Mouse (Mus musculus): ENCODE measurements around the gene Cant1.

The Cant1 gene

DNA sequence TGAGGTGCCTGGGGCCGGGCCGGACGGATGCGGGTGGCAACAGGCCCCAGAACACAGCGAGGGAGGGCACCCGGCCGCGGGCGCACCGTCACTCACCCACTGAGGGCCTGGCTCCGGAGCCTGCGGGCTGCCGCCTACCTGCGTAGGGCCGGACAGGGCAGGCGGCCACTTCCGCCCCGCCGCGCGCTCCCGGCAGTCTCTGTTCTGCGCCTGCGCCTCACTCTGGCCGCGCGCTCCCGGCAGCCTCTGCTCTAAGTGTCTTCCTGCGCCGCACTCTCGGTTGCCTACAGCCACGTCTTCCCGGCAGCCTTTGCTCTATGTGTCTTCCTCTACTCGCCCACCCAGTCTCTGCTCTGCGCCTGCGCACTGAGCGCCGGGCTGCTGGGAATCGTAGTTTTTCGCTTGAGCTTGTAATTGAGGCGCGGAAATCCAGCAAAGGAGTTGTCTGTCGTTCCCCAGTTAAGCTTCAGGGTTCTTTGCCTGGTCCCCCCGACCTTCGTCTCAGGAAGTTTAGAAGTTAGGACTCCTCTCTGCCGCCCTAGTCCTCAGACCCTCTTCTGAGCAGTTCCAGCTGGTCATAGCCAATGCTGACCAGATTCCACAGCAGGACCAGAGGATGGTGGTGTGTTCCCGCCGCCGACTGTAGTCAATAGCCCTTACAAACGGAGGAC, at the start of gene Cant1:
TSS of gene Cant1 (minus strand) at position 253 of the 671 bp plus-strand sequence.
- peak; percentile 98 for DNase-seq (ENCODE audit: low read depth, low spot score)

DNA sequence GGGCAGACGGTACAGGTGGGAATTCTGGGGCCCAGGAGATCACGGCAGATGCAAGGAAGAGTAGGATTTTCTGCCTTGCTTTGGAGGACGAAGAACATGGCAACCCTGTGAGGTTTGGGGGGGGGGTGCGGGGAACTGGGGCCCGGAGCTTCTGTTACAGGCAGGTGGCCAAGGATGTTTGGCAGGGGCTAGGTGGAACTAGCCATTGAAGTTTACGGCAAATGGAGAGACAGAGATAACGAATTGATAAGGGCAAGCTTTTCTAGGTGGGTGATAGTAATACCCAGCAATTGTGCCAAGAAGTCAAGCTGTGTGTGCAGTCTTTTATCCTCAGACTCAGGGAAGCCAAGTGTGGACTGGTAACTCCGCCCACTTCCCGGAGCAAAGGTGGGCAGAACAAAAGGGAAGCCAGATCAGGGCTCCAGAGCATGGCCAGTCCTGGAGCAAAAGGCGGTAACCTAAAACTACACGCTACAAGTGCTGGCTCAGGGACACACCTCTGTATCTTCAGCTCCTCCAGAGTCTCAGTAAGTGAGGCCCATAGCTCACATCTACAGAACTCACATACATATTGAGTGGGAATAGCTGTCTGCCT, 48.7 kb upstream of the Cant1 start:
- DNase-seq (ENCODE audit: low read depth, low spot score) = no peak

DNA sequence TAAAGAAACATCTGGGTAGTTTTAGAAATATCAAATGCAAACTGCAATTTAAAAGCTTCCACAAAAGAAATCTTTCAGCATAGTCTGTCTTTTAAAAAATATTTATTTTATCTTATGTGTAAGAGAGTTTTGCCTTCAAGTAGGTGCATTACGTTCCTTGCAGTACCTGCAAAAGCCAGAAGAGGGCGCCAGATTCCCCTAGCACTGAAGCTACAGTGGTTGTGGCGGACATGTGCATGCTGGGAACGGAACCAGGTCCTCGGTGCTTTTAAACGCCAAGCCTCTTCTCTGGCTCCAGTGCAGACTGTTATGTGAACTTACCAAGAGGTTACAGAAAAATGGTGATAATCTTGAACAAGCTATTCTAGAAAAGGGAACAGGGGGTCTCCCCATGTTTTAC, 41.4 kb upstream of the Cant1 start:
- DNase-seq (ENCODE audit: low read depth, low spot score) = no peak

DNA sequence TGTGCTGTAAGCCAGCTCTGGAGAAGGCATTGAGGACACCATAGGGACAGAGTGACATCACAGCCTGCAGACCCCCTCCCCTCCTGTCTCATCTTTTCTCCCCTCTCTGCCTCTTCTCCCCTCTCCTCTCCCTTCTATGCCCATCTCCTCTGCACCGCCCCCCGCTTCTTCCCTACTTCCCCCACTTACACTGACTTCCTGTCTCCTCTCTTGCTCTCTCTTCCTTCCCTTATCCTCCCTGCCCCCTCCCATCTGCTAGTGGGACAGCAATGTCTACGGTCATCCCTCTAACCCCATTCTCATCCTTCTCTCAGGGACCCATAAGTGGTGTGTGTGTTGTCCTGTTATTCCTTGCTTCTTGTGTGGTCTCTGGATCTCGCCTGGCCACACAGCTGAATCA, 40.6 kb upstream of the Cant1 start:
- DNase-seq (ENCODE audit: low read depth, low spot score) = no peak

DNA sequence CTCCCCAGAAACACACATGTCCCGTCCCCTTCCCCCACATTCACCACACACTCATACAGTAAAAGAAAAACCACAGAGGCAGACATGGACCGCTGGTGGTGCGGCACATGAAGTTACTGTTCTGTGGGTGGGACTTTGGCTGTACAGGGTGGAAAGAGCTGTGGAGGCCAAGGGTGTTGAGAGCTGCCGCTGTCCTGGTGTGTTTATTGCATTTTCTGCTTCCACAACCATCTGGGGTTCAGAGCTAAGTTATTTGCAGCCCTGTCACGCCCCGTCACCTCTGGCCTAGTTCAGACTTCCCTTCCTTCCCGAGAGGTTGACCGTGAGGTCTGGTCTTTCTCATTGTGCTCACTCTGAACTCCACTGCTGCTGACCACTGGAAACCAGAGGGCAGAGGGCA, 40.2 kb upstream of the Cant1 start:
- peak; percentile 28 for DNase-seq (ENCODE audit: low read depth, low spot score)

DNA sequence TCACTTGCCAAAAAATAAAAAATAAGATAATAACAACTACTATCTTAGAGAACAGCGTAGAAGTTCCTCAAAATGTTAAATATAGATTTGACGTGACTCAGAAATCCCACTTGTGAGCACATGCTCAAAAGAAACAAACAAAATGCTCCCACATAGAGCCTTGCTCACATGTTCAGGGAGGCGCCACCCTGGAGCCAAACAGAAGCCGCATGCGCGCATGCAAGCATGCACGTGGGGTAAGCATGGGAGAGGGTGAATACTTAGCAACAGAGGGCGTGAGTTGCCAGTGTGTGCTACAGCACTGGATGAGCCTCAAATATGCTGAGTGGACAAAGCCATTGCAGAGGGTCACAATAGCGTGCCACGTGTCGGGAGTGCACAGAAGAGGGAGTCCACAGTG, 38.1 kb upstream of the Cant1 start:
- no peak for DNase-seq (ENCODE audit: low read depth, low spot score)

DNA sequence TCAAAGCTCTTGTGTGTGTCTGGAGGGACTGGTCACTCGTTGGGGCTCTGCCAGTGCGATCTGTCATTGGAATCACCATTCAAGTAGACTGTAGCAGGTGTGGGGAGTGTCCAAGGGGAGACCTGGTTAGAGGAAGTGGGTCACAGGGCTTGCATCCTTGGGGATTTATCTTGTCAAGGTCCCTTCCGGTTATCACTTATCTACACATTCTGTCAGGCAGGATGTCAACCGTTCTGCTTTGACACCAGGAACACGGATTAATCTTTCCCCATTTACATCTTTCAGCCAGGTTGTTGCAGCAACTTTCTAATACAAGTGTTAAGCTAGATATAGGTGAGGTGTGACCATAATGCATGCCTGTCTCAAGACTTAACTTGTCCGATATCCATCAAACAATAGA, 36.9 kb upstream of the Cant1 start:
- DNase-seq (ENCODE audit: low read depth, low spot score) = no peak

DNA sequence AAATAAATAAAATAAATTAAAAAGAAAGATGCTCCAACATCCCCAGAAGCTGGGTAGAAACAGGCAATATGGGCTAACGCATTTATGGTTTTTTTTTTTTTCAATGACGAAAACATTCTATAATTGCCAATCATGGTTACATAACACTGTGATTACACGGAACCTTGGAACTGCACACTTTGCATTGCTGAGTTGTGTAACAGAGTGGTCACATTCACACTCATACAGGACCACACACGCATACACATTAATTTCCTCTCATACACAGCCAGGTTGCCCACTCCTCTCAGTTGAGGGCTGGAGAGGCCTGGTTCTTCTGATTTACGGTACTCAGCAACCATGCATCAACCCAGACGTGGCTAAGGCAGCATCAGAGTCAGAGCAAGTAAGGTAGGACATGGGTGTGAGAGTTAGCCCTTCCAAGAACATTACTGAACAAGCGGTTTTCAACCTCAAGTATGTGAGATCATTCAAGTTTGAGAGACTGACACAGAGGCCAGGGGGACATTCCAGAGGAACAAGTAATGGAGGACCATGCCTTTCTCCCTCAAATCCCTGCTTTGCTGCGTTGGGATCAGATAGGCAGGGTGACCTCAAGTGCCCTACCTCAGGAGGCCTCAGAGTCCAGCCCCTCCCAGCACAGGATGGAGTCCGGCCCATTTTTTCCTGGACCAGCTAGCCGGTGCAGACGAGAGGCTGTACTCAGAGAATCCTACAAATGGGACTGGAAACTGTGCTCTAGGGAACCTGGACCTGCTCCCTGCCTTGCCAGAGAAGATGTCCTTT, 35.2 kb upstream of the Cant1 start:
- no peak for DNase-seq (ENCODE audit: low read depth, low spot score)

DNA sequence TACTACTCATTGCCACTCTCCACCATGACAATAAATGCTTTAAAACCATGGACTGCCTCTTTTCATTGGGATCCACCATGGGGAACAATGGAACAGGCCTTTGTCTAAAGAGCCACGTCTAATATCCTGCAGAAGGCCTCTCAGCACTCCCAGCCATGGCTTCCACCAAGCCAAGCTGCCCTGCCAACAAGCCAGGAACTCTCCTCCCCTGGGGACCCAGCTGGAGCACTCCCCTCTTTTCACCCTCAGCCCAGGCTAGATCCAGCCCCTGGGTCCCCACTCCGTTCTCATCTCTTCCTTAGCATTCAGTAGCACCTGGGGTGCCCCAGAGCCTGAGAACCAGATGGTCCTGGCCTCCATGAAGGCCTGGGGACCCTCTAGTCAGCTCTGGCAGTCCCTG, 34.1 kb upstream of the Cant1 start:
- no peak for DNase-seq (ENCODE audit: low read depth, low spot score)

DNA sequence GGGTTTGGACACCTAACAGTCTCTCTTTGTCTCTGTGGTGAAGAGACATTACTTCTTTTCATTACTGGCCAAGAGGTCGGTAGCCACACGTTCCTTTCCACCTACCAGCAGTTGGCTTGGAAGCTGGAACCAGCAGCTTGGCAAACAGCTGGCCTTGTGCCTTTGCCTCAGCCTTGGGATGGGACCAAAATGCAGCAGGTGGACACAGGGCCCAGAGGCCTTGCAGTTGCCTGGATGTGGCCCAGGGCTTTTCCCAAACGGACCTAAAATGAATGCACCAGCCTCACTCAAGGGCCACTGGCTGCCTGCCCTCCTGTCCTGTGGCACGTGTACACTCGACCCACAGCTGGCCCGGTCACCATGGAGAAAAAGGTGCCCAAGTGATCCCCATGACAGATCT, 32.3 kb upstream of the Cant1 start:
- DNase-seq (ENCODE audit: low read depth, low spot score) = no peak

DNA sequence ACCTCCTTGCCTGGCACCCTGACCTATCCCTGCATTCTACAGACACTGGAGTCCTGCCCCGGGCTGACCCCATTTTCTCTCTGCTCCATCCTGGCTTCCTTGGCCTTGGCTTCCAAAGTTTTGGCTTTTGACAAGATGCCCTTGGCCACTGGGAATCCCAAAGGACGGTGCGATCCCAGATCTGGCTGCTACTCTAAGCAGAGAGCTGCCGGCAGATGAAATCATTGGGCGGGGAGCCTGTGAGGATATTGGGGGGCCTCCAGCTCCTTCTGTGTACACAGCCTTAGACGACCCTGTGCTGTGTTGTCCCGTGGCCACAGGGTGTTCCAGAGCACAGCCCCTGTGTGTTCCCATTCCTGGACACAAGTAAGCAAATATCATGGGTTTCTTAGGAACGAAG, 29.5 kb upstream of the Cant1 start:
- no peak for DNase-seq (ENCODE audit: low read depth, low spot score)

DNA sequence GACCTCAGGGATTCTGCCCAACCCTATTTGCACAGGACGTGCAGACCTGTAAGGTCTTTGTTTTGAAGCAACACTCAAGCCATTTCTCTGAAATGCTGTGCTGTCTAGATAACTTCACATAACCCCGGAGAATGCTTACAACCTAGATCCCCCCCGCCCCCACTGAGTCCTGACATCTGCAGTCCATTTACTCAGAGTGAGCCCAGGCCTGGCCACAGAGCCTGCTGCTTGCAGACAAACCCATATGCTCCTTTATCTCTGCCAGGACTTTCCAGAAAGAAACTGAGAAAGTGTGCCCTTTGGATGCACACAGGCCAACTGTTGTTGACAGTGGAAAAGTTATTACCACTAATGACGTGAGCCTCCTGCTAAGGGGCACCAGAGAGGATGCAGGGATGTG, 28.5 kb upstream of the Cant1 start:
- peak; percentile 28 for DNase-seq (ENCODE audit: low read depth, low spot score)

DNA sequence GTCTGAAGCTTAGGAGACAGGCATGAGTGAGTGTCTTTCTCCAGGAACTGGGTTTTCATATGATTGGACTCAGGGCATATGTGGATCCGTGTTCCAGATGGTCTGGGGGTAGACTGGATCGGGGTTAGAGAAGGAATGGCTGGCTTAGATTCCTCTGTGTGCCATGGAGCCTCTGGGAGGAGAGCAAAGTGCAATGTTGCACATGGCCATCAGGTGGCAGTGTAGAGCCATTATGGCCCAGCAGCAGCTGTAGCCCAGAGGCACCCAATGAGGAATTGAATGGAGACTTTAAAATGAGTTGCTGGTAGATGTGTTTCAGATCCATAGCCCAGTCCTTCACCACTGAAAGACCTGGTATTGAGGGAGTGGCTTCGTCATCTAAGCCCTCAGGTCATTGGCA, 27.0 kb upstream of the Cant1 start:
- peak; percentile 86 for DNase-seq (ENCODE audit: low read depth, low spot score)

DNA sequence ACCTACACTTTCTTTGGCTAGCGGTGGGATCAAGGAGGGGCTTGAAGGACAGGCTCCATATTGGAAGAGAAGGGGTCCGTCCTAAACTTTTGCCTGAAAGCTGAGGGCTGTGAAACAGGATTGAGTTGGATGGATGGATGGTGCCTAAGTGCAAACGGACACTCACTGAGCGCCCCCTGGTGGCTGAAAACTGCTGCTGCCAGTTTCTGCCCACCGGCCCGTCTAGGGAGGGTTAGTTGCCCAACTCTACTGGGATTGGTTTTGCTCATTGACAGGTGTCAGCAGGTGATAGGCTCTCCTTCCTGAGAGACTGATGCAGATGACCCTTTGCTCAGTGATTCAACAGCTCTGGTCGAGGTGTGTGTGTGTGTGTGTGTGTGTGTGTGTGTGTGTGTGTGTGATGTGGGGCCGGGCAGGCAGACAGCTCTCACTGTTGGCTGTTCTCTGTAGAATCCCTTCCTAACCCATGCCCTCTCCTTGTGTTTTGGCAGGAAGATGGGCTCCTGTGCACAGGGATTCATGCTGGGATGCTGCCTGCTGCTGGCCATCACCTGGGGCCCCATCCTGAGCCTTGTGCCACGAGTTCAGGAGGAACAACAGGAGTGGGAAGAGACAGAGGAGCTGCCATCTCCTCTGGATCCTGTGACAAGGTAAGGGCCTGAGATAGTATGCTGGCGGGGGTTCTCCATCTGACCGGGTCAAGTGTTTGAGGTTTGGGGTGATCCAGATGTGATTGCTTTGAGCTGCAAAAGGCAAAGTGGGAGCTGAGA, 24.5 kb upstream of the Cant1 start:
- peak; percentile 46 for DNase-seq (ENCODE audit: low read depth, low spot score)

DNA sequence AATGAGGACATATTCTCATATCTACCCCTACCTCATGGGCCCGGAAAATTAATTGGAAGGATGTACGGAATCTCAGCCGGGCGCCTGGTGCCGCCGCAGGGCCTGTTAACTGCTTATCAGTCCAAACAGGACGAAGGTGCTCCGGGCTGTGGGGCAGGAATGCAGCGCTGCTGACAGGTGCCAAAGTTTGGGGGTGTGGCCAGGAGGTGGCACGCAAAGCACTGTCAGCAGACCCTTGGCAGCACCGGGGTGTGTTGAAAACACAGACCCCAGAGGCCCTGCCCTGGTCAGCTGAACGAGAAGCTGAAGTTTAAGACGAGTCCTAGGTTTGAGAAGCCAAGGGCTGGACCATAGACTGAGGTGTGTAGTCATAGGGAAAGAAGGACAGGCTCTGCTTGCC, 23.8 kb upstream of the Cant1 start:
- no peak for DNase-seq (ENCODE audit: low read depth, low spot score)

DNA sequence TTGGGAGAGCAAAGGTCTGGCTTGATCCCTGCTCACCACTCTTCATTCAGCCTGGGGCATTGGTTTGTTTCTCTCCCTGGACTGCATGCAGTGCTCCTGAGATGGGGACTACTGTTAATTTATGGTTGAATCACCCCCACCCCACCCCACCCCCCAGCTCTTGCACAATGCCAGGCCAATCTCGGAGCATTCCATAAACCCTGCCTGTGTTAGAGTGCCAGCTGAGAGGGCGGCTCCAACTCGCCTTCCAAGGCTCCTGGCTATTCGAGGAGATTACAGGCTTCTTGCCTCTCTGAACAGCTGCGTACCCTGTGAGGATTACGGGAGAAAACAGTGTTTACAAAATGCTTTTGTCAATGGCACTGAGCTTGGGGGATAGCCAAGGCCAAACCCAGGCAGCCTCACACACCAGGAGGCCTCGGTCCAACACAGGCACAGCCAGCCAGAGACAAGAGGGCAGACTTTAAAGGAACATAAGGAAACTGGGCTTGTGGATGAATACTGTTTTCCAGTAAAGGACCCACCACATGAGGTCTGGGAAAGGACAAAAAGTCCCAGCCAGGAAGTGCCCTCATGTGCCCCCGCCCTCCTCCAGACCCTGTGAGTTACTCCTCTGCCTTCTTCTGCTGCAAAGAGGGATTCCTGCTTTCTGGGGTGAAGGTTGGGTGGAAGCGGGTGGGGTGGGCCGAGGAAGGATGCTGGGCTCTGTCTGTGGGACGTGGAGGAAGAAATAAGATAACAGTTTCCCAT, 20.0 kb upstream of the Cant1 start:
- DNase-seq (ENCODE audit: low read depth, low spot score) = no peak

DNA sequence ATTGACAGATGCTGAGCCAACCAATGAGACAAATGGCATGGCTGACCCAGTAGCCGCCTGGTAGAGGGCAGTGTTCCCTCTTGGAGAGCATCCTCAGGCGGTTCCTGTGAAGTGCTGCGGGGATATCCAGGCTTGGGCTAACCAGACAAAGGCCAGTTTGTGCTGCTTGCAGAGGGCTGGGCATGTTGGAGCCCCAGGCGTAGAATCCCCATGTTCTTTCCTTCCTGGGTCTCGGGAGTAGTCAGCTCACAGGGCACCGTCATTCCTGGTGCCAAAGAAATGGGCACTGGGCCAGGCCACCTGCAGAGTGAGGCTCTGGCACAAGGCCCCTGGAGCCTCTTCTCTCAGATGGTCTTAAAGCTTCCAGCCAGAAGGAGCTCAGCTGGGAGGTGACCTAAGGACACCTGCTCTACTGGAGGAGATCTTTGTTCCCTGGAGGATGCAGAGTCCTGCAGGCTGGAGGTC, 17.6 kb upstream of the Cant1 start:
- DNase-seq (ENCODE audit: low read depth, low spot score) = no peak

DNA sequence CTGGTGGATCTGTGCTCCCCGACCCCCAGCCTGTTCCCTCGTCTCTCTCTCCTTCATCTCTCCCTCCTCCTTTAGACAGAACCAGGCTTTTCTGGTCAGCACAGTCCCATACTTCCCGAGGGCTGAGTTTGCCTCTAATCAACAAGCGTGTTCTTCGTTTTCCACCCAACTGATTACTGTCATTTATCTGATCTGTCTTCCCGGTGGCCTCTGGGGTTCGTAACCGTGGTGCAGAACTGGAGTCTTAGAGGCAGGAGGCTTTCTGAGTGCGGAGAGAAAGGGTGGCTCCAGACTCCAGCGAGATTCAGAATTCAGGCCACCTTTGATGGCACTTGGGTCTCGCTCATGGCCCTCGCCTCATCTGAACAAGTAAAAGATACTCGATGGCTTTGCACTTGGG, 15.2 kb upstream of the Cant1 start:
- no peak for DNase-seq (ENCODE audit: low read depth, low spot score)

DNA sequence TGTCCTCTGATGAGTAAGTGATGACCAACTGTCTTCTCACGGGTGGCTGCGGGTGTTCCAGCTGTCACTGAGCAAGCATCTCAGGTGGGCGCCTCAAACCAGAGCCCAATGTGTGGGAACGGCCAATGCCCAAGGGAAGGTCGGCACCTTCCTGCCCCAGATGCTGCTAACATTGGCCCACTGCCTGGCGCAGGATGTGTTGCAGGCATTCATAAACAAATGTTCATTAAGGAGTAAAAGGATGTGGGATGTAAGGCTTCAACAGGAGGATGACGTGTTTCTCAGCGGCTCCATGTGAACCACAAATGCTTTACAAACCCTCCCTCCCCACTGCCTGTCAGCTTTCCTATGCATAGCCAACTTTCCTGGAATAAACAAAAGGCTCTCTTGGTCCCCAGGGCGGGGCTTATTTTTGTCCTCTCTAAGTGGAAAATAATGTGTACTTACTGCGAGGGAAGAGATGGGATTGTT, 14.5 kb upstream of the Cant1 start:
- DNase-seq (ENCODE audit: low read depth, low spot score) = no peak

DNA sequence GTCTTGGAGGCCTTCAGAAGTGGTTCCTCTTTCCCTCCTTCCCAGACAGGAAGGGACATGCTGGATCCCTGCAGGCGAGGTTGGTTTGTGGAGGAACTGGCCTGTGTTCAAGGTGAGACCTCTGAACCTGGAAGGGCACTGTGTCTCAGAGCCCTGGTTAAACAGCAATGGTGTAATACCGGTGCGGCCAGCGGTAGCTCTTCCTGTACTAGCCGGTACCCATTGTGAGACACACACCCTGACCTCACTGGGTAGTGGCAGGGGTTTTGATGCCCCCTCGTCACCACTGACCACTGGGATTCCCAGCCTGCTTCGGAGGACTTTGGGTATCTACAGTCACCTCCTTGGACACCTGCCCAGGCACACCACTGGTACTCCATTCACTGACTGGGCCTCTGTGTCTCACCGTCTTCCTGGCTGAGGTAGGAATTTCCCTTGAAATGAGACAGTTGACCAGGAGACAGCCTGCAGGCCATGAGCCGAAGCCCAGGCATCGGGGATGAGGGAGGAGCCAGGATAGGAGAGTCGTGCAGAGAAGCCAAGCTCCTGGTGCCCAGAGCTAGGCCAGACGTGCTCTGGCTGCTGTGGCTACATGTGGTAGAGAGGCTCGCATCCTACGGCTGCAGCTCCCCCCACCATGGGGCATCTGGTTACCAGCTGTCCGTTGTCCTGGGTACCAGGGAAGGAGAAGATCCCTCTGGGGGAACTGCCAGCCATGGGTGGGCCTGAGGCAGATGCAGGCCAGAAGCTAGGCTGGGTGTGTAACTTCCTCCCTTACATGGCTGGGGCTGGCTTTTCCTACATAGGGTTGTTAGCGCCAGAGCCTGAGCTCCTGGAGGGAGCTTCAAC, 12.4 kb upstream of the Cant1 start:
- DNase-seq (ENCODE audit: low read depth, low spot score) = no peak
